In genomic region chr13:44293736-44294416, GRCm38 (mm10) we compare ENCODE assay signal across 8 mouse cellular contexts.
DNase-seq lines count a peak whose midpoint lies in the region; ATAC-seq and TF ChIP-seq lines count a peak whose summit lies in the region.

No protein-coding gene starts in this region.

- WGBS in liver, adult 2 months: 58% methylated on average over 15 of the region's 15 CpGs
- 76% methylated on average over 15 of the region's 15 CpGs for WGBS in liver, postnatal 0 days (ENCODE audit: insufficient replicate concordance)
- 58% methylated on average over 15 of the region's 15 CpGs for whole genome bisulfite sequencing in lung, postnatal 0 days
- 92% methylated on average over 15 of the region's 15 CpGs for WGBS in midbrain, embryonic 10.5 days

- H3K4me1 ChIP-seq in liver, adult 2 months (ENCODE audit: control insufficient read depth, insufficient read depth, low read length): peaks cover 5% of the 10 kb centered on the region; the same call in 1 of the 2 replicates
- H3K4me1 ChIP-seq in liver, postnatal 0 days (ENCODE audit: insufficient read depth): no peaks in the 10 kb centered on the region
- no peaks in the 10 kb centered on the region for H3K4me1 ChIP-seq in lung, postnatal 0 days (ENCODE audit: insufficient read depth, low read depth, low read length)
- peaks cover 8% of the 10 kb centered on the region for H3K4me1 ChIP-seq in midbrain, embryonic 10.5 days

- TF ChIP-seq POLR2A in liver, adult 2 months (IDR thresholded peaks at IDR 0.05; ENCODE audit: extremely low read depth, insufficient read depth, low read length): no peak

- peak; percentile 91 for DNase-seq in liver, adult 2 months (ENCODE audit: extremely low read depth, low read depth, low spot score)
- no peak for DNase-seq in liver, postnatal 0 days
- peak; percentile 75 to 77 for DNase-seq in cerebellum, postnatal 36 days
- DNase-seq in heart, postnatal 14 days: peak; percentile 54 to 67
- peak; percentile 77 for DNase-seq in lung, postnatal 0 days (ENCODE audit: low spot score)
- DNase-seq in B cell, adult 2 months: no peak
- DNase-seq in embryo, embryonic 10.5 days (ENCODE audit: low spot score): no peak
- no peak for DNase-seq in midbrain, embryonic 10.5 days (ENCODE audit: low spot score)

- H3K27ac ChIP-seq in liver, adult 2 months (replicated peaks; ENCODE audit: insufficient read depth, low read depth, low read length): no peak overlapping the region
- H3K27ac ChIP-seq in liver, postnatal 0 days (ENCODE audit: low read depth): no peak overlapping the region
- H3K27ac ChIP-seq in lung, postnatal 0 days (ENCODE audit: low read length): no peak overlapping the region
- H3K27ac ChIP-seq in midbrain, embryonic 10.5 days (replicated peaks): no peak overlapping the region

- H3K9me3 ChIP-seq in liver, postnatal 0 days (ENCODE audit: low read length): peaks cover 8% of the 10 kb centered on the region; the same call in 1 of the 2 replicates
- 0 out of 2 replicates have a peak, but pooled peaks cover 3% of the 10 kb centered on the region for H3K9me3 ChIP-seq in lung, postnatal 0 days (ENCODE audit: low read length)
- peaks cover 16% of the 10 kb centered on the region for H3K9me3 ChIP-seq in midbrain, embryonic 10.5 days (replicated peaks)

- no peak for TF ChIP-seq EP300 in liver, postnatal 0 days (IDR thresholded peaks at IDR 0.05; ENCODE audit: low read depth)
- no peak for TF ChIP-seq EP300 in lung, postnatal 0 days (IDR thresholded peaks at IDR 0.05)

- intact Hi-C loops in heart, postnatal 14 days (cut with DNase I): no loop called here

- H3K9ac ChIP-seq in liver, adult 2 months (ENCODE audit: low read depth, low read length): no peak overlapping the region
- H3K9ac ChIP-seq in liver, postnatal 0 days (replicated peaks): no peak overlapping the region
- no peak overlapping the region for H3K9ac ChIP-seq in lung, postnatal 0 days (replicated peaks; ENCODE audit: low read depth)

- no peak for TF ChIP-seq CTCF in liver, adult 2 months (IDR thresholded peaks at IDR 0.05; ENCODE audit: low read depth, low read length)
- TF ChIP-seq CTCF in liver, postnatal 0 days (IDR thresholded peaks at IDR 0.05; ENCODE audit: low read depth): no peak
- TF ChIP-seq CTCF in lung, postnatal 0 days (IDR thresholded peaks at IDR 0.05): no peak

- H3K79me2 ChIP-seq in liver, adult 2 months (ENCODE audit: control insufficient read depth, insufficient read depth, low read length): no peaks in the 10 kb centered on the region

- no peaks in the 10 kb centered on the region for H3K36me3 ChIP-seq in liver, adult 2 months (ENCODE audit: control insufficient read depth, insufficient read depth, low read length)
- no peaks in the 10 kb centered on the region for H3K36me3 ChIP-seq in liver, postnatal 0 days (replicated peaks; ENCODE audit: insufficient read depth, low read length)
- no peaks in the 10 kb centered on the region for H3K36me3 ChIP-seq in lung, postnatal 0 days (ENCODE audit: insufficient read depth, low read length)
- H3K36me3 ChIP-seq in midbrain, embryonic 10.5 days: no peaks in the 10 kb centered on the region

- no peak overlapping the region for H3K4me2 ChIP-seq in liver, postnatal 0 days (ENCODE audit: low read depth, low read length)
- H3K4me2 ChIP-seq in lung, postnatal 0 days (replicated peaks; ENCODE audit: low read depth, low read length): no peak overlapping the region

- no peak overlapping the region for H3K4me3 ChIP-seq in liver, adult 2 months (ENCODE audit: insufficient read depth, low read depth, low read length)
- H3K4me3 ChIP-seq in liver, postnatal 0 days (ENCODE audit: low read depth, low read length): no peak overlapping the region
- H3K4me3 ChIP-seq in lung, postnatal 0 days (ENCODE audit: low read depth, low read length): no peak overlapping the region
- H3K4me3 ChIP-seq in midbrain, embryonic 10.5 days: no peak overlapping the region

- no peaks in the 10 kb centered on the region for H3K27me3 ChIP-seq in liver, adult 2 months (ENCODE audit: control insufficient read depth, insufficient read depth, low read length)
- H3K27me3 ChIP-seq in liver, postnatal 0 days (ENCODE audit: insufficient read depth, low read length): no peaks in the 10 kb centered on the region
- no peaks in the 10 kb centered on the region for H3K27me3 ChIP-seq in lung, postnatal 0 days (replicated peaks; ENCODE audit: insufficient read depth, low read length)
- peaks cover 5% of the 10 kb centered on the region; the same call in 1 of the 2 replicates for H3K27me3 ChIP-seq in midbrain, embryonic 10.5 days (ENCODE audit: low read depth, poor library complexity, severe bottlenecking)

- no peak for ATAC-seq in liver, postnatal 0 days
- peak; percentile 80 for ATAC-seq in lung, postnatal 0 days

Comparison
In these comparisons a context has a peak if more than half of its experiments do, and no peak if none do; other contexts are left out.
1. DNase-seq: peak in liver, adult 2 months (single experiment), cerebellum, postnatal 36 days (2 of 2), heart, postnatal 14 days (2 of 2) and lung, postnatal 0 days (single experiment); none in liver, postnatal 0 days (single experiment), B cell, adult 2 months (0 of 2), embryo, embryonic 10.5 days (single experiment) and midbrain, embryonic 10.5 days (single experiment).